Mouse (Mus musculus) stomach, postnatal 0 days (tissue): ENCODE data around the gene Myh4. TPM values are rescaled to one million over a fixed set of nuclear protein-coding genes. Genes with fewer than 3 reads are reported as not detected.

Experiments used
- ATAC-seq: fragments of 200-750 bp; cut with Nextera tagmentation; 2 replicates; pipeline ENCODE4 v1.8.0; 2017; ENCODE audit not compliant: low FRiP score, low TSS enrichment
- DNase-seq: peaks from one replicate; pipeline ENCODE4 v3.0.0-alpha.2; 2016; ENCODE audit warnings: low spot score
- H3K27ac ChIP-seq: fragments of 300-500 bp; sonication (generic); replicated peaks from 2 replicates; pipeline ENCODE4 v1.5.1; 2014; ENCODE audit warnings: mild to moderate bottlenecking, control low read depth
- H3K27me3 ChIP-seq: fragments of 300-500 bp; sonication (generic); 2 replicates; pipeline ENCODE4 v1.6.1; 2014; ENCODE audit warnings: low read length; ENCODE audit not compliant: control insufficient read depth, insufficient read depth
- H3K36me3 ChIP-seq: fragments of 300-500 bp; sonication (generic); 2 replicates; pipeline ENCODE4 v1.6.1; 2014; ENCODE audit warnings: low read length, mixed read lengths; ENCODE audit not compliant: control insufficient read depth, insufficient read depth
- H3K4me1 ChIP-seq: fragments of 300-500 bp; sonication (generic); replicated peaks from 2 replicates; pipeline ENCODE4 v1.6.1; 2014; ENCODE audit warnings: antibody characterized with exemption; ENCODE audit not compliant: control insufficient read depth, insufficient read depth
- H3K4me2 ChIP-seq: fragments of 300-500 bp; sonication (generic); replicated peaks from 2 replicates; pipeline ENCODE4 v1.6.1; 2014; ENCODE audit warnings: low read depth, mild to moderate bottlenecking, control low read depth, moderate library complexity
- H3K4me3 ChIP-seq: fragments of 300-500 bp; sonication (generic); 2 replicates; pipeline ENCODE4 v1.5.1; 2014; ENCODE audit warnings: low read depth, low read length, control low read depth
- H3K9ac ChIP-seq: fragments of 300-500 bp; sonication (generic); 2 replicates; pipeline ENCODE4 v1.6.1; 2014; ENCODE audit warnings: mild to moderate bottlenecking, low read length, control low read depth, mixed read lengths
- H3K9me3 ChIP-seq: fragments of 300-500 bp; sonication (generic); 2 replicates; pipeline ENCODE4 v1.6.1; 2016; ENCODE audit warnings: low read length; ENCODE audit not compliant: control insufficient read depth
- CTCF ChIP-seq: IDR thresholded peaks from 2 replicates; pipeline ENCODE4 v1.5.1; 2016; ENCODE audit warnings: antibody characterized with exemption, low read depth, mild to moderate bottlenecking, moderate library complexity
- EP300 ChIP-seq: optimal IDR thresholded peaks from 2 replicates; pipeline ENCODE3; 2016; ENCODE audit warnings: antibody characterized with exemption
- WGBS: fragments of 180-500 bp; shearing (Covaris S2); extraction: QIAGEN DNeasy Blood & Tissue Kit; methylation state at CpG from one replicate; pipeline ENCODE4 v1.1.7; 2014; 5-methylcytosine and 5-hydroxymethylcytosine counted together
- polyA plus RNA-seq: library from polyadenylated mRNA; unstranded; fragments of >200 nt; fragmentation: Nextera tagmentation; extraction: Ambion mirVana; gene quantifications from 2 replicates; pipeline ENCODE4 v1.2.1, GENCODE M21; 2015

Myh4 gene
- polyA plus RNA-seq = not detected in 2 replicates

DNA sequence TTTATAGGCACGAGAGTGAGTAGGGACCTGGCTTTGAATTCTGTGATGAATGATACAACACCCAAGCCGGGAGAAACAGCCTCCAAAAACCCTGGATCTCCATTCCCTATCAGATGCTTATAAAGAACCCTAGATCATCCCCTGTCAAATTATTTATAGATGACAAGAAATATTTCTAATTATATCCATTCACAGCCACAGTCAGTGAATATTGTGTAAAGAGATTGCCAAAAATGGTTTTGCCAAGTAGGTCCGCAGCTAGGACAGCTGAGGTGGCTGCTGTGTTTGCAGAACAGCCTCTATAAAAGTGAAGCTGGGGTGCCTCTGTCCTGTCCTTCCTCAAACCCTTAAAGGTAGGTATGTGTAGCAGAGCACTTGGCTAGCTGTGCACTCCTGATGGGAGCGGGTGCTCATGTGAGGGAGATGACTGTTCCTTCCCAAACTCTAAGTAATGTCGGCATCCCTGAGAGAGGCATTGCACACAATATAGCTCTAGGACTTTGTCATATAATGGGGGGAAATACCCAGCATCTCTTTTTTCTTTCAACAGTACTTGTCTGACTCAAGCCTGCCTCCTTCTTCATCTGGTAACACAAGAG is at the start of gene Myh4:
TSS of gene Myh4 (plus strand) at position 549 of the 599 bp plus-strand sequence.
- Histone ChIP-seq H3K9ac (no peak within 1 kb of the TSS), H3K4me3 (no peak within 1 kb of the TSS), H3K9me3 (no peaks in the 10 kb centered on the region), H3K4me1 (no peaks in the 10 kb centered on the region), H3K36me3 (no peaks in the 10 kb centered on the region), H3K27ac (no peak within 1 kb of the TSS), H3K27me3 (no peaks in the 10 kb centered on the region), H3K4me2 (no peak within 1 kb of the TSS)
- TF ChIP-seq CTCF (no peak), EP300 (no peak)
- no peak for ATAC-seq
- DNase-seq = no peak
- 69% methylated on average over 5 of the region's 5 CpGs for WGBS

DNA sequence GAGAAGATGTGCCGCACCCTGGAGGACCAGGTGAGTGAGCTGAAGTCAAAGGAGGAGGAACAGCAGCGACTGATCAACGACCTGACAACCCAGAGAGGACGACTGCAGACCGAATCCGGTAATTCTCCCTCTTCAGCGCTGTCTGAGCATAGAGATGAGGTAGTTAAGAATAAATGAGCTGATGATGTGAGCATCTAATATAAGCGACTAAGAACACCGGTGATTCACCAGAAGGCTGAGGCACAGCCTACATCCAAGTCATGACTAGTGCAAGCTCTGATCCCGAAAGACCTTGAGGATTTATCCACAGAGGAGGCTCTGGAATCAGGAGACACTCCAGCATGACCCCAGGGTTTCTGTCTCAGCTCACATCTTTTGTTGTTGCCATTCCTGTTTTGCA is 47.5 kb upstream of the Myh4 start:
- no peak for TF ChIP-seq EP300
- no peak for TF ChIP-seq CTCF
- H3K4me1 ChIP-seq = no peaks in the 10 kb centered on the region
- ATAC-seq = no peak
- no peak overlapping the region for H3K4me2 ChIP-seq
- H3K36me3 ChIP-seq = no peaks in the 10 kb centered on the region
- H3K9me3 ChIP-seq = no peaks in the 10 kb centered on the region
- DNase-seq = no peak
- no peaks in the 10 kb centered on the region for H3K27me3 ChIP-seq
- 67% methylated on average over 10 of the region's 10 CpGs for WGBS
- H3K27ac ChIP-seq = no peak overlapping the region
- no peak overlapping the region for H3K9ac ChIP-seq
- H3K4me3 ChIP-seq = no peak overlapping the region

DNA sequence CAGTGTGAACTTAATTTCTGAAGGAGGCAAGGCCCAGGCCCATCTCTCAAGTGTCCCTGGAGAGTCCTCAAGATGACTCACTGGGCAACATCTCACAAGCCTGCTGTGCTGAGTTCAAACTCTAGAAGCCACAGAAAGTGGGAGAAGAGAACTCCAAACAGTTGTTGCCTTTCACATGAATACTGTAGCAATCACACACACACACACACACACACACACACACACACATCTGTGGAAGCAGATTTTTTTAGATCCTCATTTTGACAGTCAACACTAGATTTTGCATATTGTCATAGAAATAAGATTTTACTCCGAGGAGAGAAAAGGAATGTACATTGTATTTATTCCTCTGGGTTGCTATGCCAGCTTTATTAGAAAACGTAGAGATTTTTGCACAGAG is 47.0 kb upstream of the Myh4 start:
- 84% methylated on average over 2 of the region's 2 CpGs for WGBS
- Histone ChIP-seq H3K9me3 (no peaks in the 10 kb centered on the region), H3K27ac (no peak overlapping the region), H3K27me3 (no peaks in the 10 kb centered on the region), H3K4me3 (no peak overlapping the region), H3K9ac (no peak overlapping the region), H3K4me2 (no peak overlapping the region), H3K36me3 (no peaks in the 10 kb centered on the region), H3K4me1 (no peaks in the 10 kb centered on the region)
- DNase-seq (no peak), ATAC-seq (no peak)
- no peak for TF ChIP-seq EP300
- no peak for TF ChIP-seq CTCF

DNA sequence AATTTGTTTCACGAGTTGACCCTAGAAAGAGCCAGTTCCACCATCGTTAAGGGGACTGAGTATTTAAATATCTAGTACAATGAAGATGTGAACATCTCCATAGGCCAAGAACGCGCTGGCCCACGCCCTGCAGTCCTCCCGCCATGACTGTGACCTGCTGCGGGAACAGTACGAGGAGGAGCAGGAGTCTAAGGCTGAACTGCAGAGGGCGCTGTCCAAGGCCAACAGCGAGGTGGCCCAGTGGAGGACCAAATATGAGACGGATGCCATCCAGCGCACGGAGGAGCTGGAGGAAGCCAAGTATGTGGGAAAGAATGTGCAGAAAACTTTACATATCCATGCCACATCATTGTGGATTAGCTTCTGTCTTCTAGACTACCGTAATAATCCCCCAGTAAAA is 46.3 kb upstream of the Myh4 start:
- ATAC-seq (no peak), DNase-seq (no peak)
- Histone ChIP-seq H3K4me3 (no peak overlapping the region), H3K4me1 (no peaks in the 10 kb centered on the region), H3K27ac (no peak overlapping the region), H3K27me3 (no peaks in the 10 kb centered on the region), H3K36me3 (no peaks in the 10 kb centered on the region), H3K9ac (no peak overlapping the region), H3K4me2 (no peak overlapping the region), H3K9me3 (no peaks in the 10 kb centered on the region)
- TF ChIP-seq CTCF (no peak), EP300 (no peak)
- WGBS = 85% methylated on average over 14 of the region's 14 CpGs

DNA sequence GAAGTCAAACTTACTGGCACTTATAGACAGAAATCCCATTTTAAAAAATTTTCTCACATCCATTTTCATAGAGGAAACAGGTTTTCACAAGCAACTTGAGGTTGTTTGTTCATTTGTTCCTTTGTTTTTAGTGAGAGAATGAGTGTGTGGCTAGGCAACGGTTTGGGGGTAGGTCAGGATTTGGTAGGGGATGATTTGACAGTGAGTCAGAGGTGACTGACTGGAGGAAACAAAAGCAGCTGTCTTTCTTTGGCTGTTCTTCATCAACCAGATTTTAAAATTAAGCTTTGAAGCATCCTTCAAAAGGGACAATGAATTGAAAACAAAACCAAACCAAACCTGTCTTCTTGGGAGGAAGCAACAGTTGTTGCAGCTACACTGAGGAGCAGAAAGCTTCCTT is 38.5 kb upstream of the Myh4 start:
- WGBS = 34% methylated on average over 1 of the region's 1 CpGs
- no peak for ATAC-seq

DNA sequence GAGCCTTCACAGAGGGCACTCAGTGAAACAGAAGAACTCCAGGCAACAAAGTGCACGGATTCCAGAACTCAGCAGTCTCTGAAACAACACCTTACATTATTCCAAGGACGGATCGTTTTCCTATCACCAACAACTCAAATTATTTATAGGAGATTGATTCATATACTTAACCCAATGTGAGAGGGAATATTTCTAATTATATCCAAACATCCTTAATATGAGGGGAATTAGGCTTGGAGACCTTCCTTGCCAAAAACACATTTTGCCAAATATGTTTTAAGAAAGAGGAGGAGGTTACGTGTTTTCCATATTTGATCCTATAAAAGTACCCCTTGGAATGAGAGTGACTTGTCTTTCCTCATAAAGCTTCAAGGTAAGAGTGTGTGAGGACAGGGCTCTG is 38.1 kb upstream of the Myh4 start, which contains the start of gene Myh1:
TSS of gene Myh1 (plus strand) at position 301 of the 400 bp plus-strand sequence.
- TF ChIP-seq CTCF (no peak), EP300 (no peak)
- Histone ChIP-seq H3K27me3 (no peaks in the 10 kb centered on the region), H3K9me3 (no peaks in the 10 kb centered on the region), H3K4me3 (no peak within 1 kb of the TSS), H3K4me1 (no peaks in the 10 kb centered on the region), H3K27ac (no peak within 1 kb of the TSS), H3K36me3 (no peaks in the 10 kb centered on the region), H3K9ac (no peak within 1 kb of the TSS), H3K4me2 (no peak within 1 kb of the TSS)
- DNase-seq (no peak), ATAC-seq (no peak)
- 64% methylated on average over 4 of the region's 4 CpGs for WGBS

More for the DNA sequence above, 38.5 kb upstream of the Myh4 start:
- Histone ChIP-seq H3K27ac (no peak overlapping the region), H3K4me2 (no peak overlapping the region), H3K9me3 (no peaks in the 10 kb centered on the region), H3K36me3 (no peaks in the 10 kb centered on the region), H3K27me3 (no peaks in the 10 kb centered on the region), H3K4me1 (no peaks in the 10 kb centered on the region), H3K9ac (no peak overlapping the region), H3K4me3 (no peak overlapping the region)
- DNase-seq = no peak
- TF ChIP-seq EP300 (no peak), CTCF (no peak)
